Mouse (Mus musculus) c-Kit-positive CD71-positive TER-119-positive erythroid progenitor cells, embryonic 14.5 days (primary cell): ENCODE results near the gene Ankrd31.
A peak's percentile ranks its signal among the peaks of the same experiment; 100 is the strongest.
"Not testable (repeated sequence)": the region's sequence is repeated elsewhere in the genome, so short reads cannot be mapped to it uniquely, and the experiment has no call there.

Source experiments
- DNase-seq: peaks from one replicate; pipeline ENCODE4 v3.0.0-alpha.2; 2013; ENCODE audit warnings: low spot score

Ankrd31 gene

GRCm38 (mm10) chr13:96748109-96748845 is at the start of gene Ankrd31:
TSS of gene Ankrd31 (plus strand) at chr13:96748272.
- no peak for DNase-seq

- no peak for DNase-seq
Observed at GRCm38 (mm10) chr13:96702567-96703278, 45.3 kb upstream of the Ankrd31 start.

GRCm38 (mm10) chr13:96709269-96710233 is 38.5 kb upstream of the Ankrd31 start:
- no peak for DNase-seq

- DNase-seq = no peak
Observed at GRCm38 (mm10) chr13:96716311-96716710, 31.8 kb upstream of the Ankrd31 start.

- no peak for DNase-seq
Observed at GRCm38 (mm10) chr13:96717821-96718220, 30.3 kb upstream of the Ankrd31 start.

- DNase-seq = no peak
Observed at GRCm38 (mm10) chr13:96720003-96720402, 28.1 kb upstream of the Ankrd31 start.

GRCm38 (mm10) chr13:96728289-96728688 is 19.8 kb upstream of the Ankrd31 start:
- DNase-seq = no peak

- no peak for DNase-seq
Observed at GRCm38 (mm10) chr13:96729146-96729545, 18.9 kb upstream of the Ankrd31 start.

- no peak for DNase-seq
Observed at GRCm38 (mm10) chr13:96730116-96730515, 18.0 kb upstream of the Ankrd31 start.

- DNase-seq = no peak
Observed at GRCm38 (mm10) chr13:96735175-96735574, 12.9 kb upstream of the Ankrd31 start.

GRCm38 (mm10) chr13:96740159-96740558 is 7.9 kb upstream of the Ankrd31 start:
- no peak for DNase-seq

GRCm38 (mm10) chr13:96742871-96743270 is 5.2 kb upstream of the Ankrd31 start:
- DNase-seq = no peak

- DNase-seq = no peak
Observed at GRCm38 (mm10) chr13:96746055-96746454, 2.0 kb upstream of the Ankrd31 start.

- DNase-seq = no peak
Observed at GRCm38 (mm10) chr13:96749859-96750258, 1.8 kb downstream of the Ankrd31 start.

GRCm38 (mm10) chr13:96760848-96761247 is 12.8 kb downstream of the Ankrd31 start:
- peak; percentile 33 for DNase-seq

GRCm38 (mm10) chr13:96786071-96786470 is 38.0 kb downstream of the Ankrd31 start:
- not testable (repeated sequence) for DNase-seq

GRCm38 (mm10) chr13:96793451-96793850 is 45.4 kb downstream of the Ankrd31 start:
- DNase-seq = no peak

GRCm38 (mm10) chr13:96795301-96795700 is 47.2 kb downstream of the Ankrd31 start:
- DNase-seq = no peak

GRCm38 (mm10) chr13:96797500-96797899 is 49.4 kb downstream of the Ankrd31 start:
- no peak for DNase-seq

GRCm38 (mm10) chr13:96849752-96850151 is 101.7 kb downstream of the Ankrd31 start:
- no peak for DNase-seq

GRCm38 (mm10) chr13:96852133-96852532 is 104.1 kb downstream of the Ankrd31 start:
- no peak for DNase-seq

- peak; percentile 4 for DNase-seq
Observed at GRCm38 (mm10) chr13:96853256-96853655, 105.2 kb downstream of the Ankrd31 start.
